Mouse (Mus musculus) WW6 (cell line): Measurements from ENCODE around the gene Cpm.
"Not testable (repeated sequence)": the region's sequence is repeated elsewhere in the genome, so short reads cannot be mapped to it uniquely, and the experiment has no call there.

Experiments
- DNase-seq: peaks from one replicate; pipeline ENCODE4 v3.0.0-alpha.2; 2013; ENCODE audit warnings: low read depth, low spot score

The Cpm gene

GRCm38 (mm10) chr10:117593041-117593570, 36.2 kb upstream of the Cpm start:
- no peak for DNase-seq

- DNase-seq: no peak
Observed at GRCm38 (mm10) chr10:117593857-117594256, 35.4 kb upstream of the Cpm start.

GRCm38 (mm10) chr10:117594291-117594850, 34.9 kb upstream of the Cpm start:
- no peak for DNase-seq

- DNase-seq: no peak
Observed at GRCm38 (mm10) chr10:117594913-117595312, 34.4 kb upstream of the Cpm start.

GRCm38 (mm10) chr10:117595442-117596164, 33.7 kb upstream of the Cpm start:
- DNase-seq: no peak

- DNase-seq: no peak
Observed at GRCm38 (mm10) chr10:117596165-117596735, 33.0 kb upstream of the Cpm start.

GRCm38 (mm10) chr10:117596771-117597324, 32.5 kb upstream of the Cpm start:
- no peak for DNase-seq

GRCm38 (mm10) chr10:117597371-117598265, 31.7 kb upstream of the Cpm start:
- DNase-seq: not testable (repeated sequence)

GRCm38 (mm10) chr10:117598266-117598950, 30.9 kb upstream of the Cpm start:
- no peak for DNase-seq

GRCm38 (mm10) chr10:117598951-117599572, 30.2 kb upstream of the Cpm start:
- not testable (repeated sequence) for DNase-seq

- DNase-seq: no peak
Observed at GRCm38 (mm10) chr10:117601146-117602035, 27.9 kb upstream of the Cpm start.

- DNase-seq: no peak
Observed at GRCm38 (mm10) chr10:117602325-117603129, 26.8 kb upstream of the Cpm start.

GRCm38 (mm10) chr10:117603130-117603833, 26.0 kb upstream of the Cpm start:
- DNase-seq: no peak

- DNase-seq: no peak
Observed at GRCm38 (mm10) chr10:117603834-117604623, 25.3 kb upstream of the Cpm start.

- no peak for DNase-seq
Observed at GRCm38 (mm10) chr10:117604624-117605282, 24.5 kb upstream of the Cpm start.
